Mouse (Mus musculus): ENCODE data around the gene Pdik1l.

GRCm38 (mm10) chr4:134297369-134297768 lies 9.7 kb upstream of the Pdik1l start:
- TF ChIP-seq CTCF (IDR thresholded peaks at IDR 0.05; ENCODE audit: low read depth) (no peak), EP300 (IDR thresholded peaks at IDR 0.05; ENCODE audit: low read depth) (no peak)

Measured in heart, postnatal 0 days (tissue).